Mouse (Mus musculus): ENCODE measurements around the gene Gnb1.
"Not testable (repeated sequence)": the region's sequence is repeated elsewhere in the genome, so short reads cannot be mapped to it uniquely, and the experiment has no call there.

The Gnb1 gene

DNA sequence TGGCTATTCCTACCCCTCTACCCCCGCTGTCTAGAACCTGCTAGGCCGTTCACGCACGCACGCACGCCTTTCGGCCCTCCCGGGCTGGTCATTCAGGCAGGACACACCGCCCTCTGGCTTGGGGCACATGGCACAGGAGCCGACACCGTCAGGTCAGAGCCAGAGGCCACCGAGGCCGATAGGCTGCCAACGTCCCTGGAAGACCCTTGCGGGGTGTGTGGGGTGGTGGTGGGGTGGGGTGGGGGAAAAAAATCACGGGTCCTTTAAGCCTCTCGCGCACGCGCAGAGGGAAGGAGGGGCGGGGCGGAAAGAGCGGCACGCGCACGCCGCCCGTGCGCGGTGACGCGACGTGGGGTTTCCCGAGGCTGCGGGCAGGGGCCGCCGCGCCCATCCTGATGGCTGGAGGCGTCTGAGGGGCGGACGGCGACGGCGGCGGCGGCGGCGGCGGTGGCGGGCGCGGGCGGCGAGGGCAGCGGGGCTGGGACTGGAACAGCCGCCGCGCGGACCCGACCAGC lies at the start of gene Gnb1:
TSS of gene Gnb1 (plus strand) at position 372 of the 515 bp plus-strand sequence.
- DNase-seq: peak; percentile 99

- DNase-seq: peak; percentile 39
These were observed 48.4 kb upstream of the Gnb1 start for GRCm38 (mm10) chr4:155442808-155443207.

GRCm38 (mm10) chr4:155451597-155451996 lies 39.6 kb upstream of the Gnb1 start:
- no peak for DNase-seq

DNA sequence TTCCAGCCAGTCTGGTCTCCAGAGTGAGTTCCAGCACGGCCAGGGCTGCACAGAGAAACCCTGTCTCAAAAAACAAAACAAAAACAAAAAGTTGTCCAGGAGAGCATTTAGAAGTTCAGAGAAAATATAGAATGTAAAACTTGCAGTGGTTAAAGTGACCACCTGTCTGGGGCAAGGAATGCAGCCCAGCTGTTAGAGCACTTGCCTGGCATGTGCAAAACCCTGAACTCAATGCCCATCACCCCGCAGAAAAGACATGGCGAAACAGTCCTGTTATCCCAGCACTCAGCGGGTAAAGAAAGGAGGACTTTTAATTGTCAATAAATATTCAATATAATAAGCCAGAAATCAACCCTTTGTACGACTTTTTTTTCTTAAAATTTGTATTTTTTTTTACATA lies 32.6 kb upstream of the Gnb1 start:
- no peak for DNase-seq

DNA sequence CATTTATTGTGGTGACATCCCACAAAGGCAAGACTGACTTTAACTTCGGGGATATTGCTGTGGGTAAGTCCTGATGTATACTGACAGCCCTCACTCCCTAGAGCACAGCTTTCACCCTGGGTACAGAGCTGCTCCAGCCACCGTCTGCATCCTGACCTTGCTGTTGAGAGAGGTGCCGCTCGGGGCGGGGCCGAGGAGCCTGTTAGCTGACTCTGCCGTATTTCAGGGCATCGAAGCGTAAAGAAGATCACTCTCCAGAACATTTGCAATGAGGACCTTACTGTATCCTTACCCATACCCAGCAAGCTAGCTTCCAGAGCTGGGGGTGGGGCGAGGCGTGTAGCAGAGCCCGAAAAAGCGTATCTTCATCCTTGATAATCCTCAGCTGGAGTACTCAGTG lies 28.1 kb upstream of the Gnb1 start:
- no peak for DNase-seq

DNA sequence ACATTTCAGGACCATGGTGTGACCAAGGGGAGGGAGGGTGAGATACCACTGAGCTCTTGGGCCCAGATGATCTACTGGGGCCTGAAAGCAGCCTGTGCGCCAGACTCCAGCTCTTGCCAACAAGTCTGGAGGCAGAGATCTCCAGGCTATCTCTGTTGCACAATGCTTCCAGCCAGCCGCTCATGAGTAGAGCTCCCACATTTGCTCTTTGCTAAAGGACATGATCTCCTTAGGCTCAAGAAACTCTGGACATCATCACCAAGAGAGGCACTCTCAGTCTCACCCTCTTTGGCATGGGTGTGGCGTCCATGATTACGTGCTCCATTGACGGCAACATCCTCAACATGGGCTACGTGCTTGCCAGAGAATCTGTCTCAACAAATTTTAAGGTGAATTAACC lies 27.6 kb upstream of the Gnb1 start:
- DNase-seq: no peak

DNA sequence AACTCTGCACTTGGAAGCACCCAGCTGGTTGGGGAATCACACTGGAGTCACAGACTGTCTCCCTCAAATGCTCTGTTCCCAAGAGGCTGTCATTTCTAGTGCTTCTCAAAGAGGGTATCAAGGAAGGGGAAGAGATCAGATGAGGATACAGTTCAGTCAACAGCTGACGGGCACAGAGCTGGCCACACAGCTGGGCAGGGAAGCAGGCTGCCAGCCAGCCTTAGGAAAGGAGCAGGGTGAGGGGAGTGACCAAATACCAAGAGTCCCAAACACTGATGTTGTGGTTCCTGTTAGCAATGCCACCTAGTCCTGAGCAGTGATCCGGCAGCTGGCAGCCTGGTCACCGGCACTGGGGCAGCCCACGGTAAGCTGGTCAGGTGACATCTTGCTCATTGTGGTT lies 27.1 kb upstream of the Gnb1 start:
- DNase-seq: no peak

DNA sequence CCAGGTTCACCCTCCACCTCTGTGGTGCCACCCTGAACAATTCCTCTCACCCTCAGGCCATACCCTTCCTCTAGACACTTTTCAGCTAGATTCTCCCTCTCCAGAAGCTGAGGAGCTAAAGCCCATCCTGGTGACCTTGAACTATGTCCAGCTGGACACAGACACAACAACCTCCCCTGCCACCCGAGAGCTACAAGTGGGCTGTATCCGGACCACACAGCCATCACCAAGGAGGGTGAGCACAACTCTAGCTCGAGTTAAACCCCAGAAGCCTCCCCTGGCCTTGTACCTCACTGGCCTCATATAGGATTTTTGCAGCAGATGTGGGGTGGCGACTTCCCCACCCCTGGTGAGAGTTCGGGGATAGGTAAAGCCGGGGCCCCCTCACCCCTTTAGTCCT lies 25.6 kb upstream of the Gnb1 start:
- DNase-seq: no peak

- no peak for DNase-seq
These were observed 25.1 kb upstream of the Gnb1 start for GRCm38 (mm10) chr4:155466080-155466479.

DNA sequence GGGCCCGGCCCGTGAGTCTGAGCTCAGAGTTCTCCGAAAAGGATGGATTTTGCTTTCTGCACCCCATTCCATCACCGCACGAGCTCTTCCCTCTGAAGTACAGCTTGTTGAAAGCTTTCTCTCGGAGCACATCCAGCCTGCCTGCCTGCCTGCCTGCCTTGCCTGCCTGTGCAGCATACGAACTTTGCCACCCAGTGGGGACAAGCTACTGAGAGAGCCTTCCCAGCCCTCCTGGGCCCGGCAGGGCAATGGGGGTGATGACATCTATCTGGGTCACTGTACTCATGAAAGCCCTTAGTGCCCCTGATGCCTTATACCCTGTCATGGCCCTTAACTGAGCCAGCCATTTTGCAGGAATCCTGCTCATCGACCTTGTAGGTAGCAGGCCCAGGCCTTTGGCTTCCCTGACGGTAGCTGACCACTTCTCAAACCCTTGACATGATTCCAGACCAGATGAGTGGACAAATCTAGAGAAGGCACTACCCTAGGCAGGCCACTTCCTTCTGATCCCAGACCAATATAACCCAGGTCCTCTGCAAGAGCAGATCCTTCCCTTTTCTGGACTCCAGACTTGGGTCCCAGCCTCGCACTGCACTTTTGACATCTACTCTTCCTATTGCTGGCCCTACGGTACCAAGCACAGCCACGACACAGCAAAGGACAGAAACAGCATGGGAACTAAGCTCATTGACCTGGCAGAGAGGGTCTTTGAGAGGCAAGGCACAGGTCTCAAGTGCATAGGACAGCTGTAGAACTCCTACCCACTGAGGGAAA lies 23.7 kb upstream of the Gnb1 start:
- DNase-seq: no peak

GRCm38 (mm10) chr4:155468952-155469351 lies 22.2 kb upstream of the Gnb1 start, which contains the start of gene Tmem52:
Gene Tmem52 (plus strand): TSS chr4:155469114.
- DNase-seq: peak; percentile 66

- no peak for DNase-seq
These were observed 21.4 kb upstream of the Gnb1 start for GRCm38 (mm10) chr4:155469590-155470262.

DNA sequence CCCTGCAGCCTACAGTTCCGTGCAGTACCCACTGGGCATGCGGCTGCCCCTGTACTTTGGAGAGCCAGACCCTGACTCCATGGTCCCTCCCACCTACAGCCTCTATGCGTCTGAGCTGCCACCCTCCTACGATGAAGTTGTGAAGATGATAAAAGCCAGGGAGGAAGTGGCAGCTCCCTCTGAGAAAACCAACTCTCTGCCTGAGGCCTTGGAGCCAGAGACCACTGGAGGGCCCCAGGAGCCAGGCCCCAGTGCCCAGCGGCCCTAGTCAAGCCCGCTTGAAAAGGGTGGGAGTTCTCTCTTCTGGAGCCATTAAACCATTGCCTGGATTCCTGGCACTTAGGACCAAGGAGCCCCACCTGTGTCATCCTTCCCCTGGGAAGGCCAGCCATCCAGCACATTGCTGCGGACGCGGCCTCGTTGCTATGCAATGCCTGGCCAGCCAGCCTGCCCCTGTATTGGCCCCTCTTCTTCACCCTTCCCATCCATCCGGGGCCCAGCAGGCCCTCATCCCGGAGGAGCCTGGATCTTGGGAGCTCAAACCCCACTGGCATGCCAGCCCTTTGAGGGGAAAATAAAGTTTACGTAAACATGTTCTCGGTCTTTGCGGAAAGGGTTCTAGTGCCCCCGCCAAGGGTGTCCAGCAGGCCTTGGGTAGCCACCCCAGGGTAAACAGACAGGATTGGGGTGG lies 20.8 kb upstream of the Gnb1 start:
- no peak for DNase-seq

GRCm38 (mm10) chr4:155470997-155471396 lies 20.2 kb upstream of the Gnb1 start:
- no peak for DNase-seq

GRCm38 (mm10) chr4:155471406-155471805 lies 19.8 kb upstream of the Gnb1 start:
- DNase-seq: no peak

GRCm38 (mm10) chr4:155472716-155473290 lies 18.4 kb upstream of the Gnb1 start:
- no peak for DNase-seq

- DNase-seq: no peak
These were observed 17.8 kb upstream of the Gnb1 start for GRCm38 (mm10) chr4:155473319-155473718.

- DNase-seq: not testable (repeated sequence)
These were observed 17.4 kb upstream of the Gnb1 start for GRCm38 (mm10) chr4:155473796-155474195.

DNA sequence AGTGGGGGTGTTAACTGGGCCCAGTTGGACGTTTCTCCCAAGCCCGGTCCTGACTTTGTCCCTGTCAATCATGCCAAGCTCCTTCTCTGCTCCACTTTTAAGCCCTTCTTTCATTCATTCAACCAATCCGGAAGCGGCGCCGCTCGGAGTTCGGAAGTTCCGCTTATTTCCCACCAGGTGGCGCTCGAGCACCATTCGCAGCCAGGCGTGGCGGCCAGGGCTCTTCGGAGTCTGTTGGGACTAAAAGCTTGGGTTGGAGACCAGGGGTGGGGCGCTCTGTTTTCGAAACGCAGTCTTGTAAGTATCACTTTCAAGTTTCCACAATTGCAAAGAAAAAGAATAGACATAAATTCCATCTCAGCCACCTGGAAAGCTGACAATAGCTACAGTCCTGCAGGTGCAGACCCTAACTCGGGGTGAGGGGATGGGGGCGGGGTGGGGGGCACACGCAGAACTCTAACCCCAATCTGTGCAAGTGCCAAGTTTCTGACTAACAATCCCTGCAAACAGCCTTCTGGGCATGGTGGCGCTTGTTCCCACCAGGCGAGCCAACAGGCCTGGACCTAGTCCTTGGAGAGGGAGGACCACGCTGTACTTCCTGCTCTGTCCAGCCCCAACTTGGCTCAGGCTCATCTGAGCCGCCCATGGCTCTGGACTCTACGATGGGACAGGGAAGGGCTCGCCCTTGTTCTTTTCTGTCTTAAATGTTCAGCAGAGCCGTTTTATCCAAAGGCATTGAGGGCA lies 9.6 kb upstream of the Gnb1 start:
- DNase-seq: peak; percentile 88

- DNase-seq: no peak
These were observed 9.1 kb upstream of the Gnb1 start for GRCm38 (mm10) chr4:155482125-155482480.

- no peak for DNase-seq
These were observed 8.2 kb upstream of the Gnb1 start for GRCm38 (mm10) chr4:155482733-155483540.

- DNase-seq: no peak
These were observed 5.6 kb upstream of the Gnb1 start for GRCm38 (mm10) chr4:155485521-155485920.

Measured in thymus, postnatal 4 days (tissue).